Mouse (Mus musculus) hindbrain, postnatal 0 days (tissue): ENCODE results near the gene Nell1. TPM values are rescaled to one million over a fixed set of nuclear protein-coding genes. Genes with fewer than 3 reads are reported as not detected.

Source experiments
- ATAC-seq: fragments of 200-750 bp; cut with Nextera tagmentation; 2 replicates; pipeline ENCODE4 v1.8.0; 2017; ENCODE audit warnings: mild to moderate bottlenecking, moderate TSS enrichment, moderate library complexity
- DNase-seq: peaks from one replicate; pipeline ENCODE4 v3.0.0-alpha.2; 2015; ENCODE audit warnings: low spot score
- H3K27ac ChIP-seq: fragments of 300-500 bp; sonication (generic); 2 replicates; pipeline ENCODE4 v1.5.1; 2014; ENCODE audit warnings: mild to moderate bottlenecking
- H3K27me3 ChIP-seq: fragments of 300-500 bp; sonication (generic); 2 replicates; pipeline ENCODE4 v1.6.1; 2014; ENCODE audit warnings: low read length, mixed read lengths; ENCODE audit not compliant: insufficient read depth
- H3K36me3 ChIP-seq: fragments of 300-500 bp; sonication (generic); 2 replicates; pipeline ENCODE4 v1.6.1; 2014; ENCODE audit warnings: low read length, mixed read lengths; ENCODE audit not compliant: insufficient read depth
- H3K4me1 ChIP-seq: fragments of 300-500 bp; sonication (generic); 2 replicates; pipeline ENCODE4 v1.6.1; 2014; ENCODE audit warnings: antibody characterized with exemption, low read length, mixed read lengths; ENCODE audit not compliant: insufficient read depth
- H3K4me2 ChIP-seq: fragments of 300-500 bp; sonication (generic); 2 replicates; pipeline ENCODE4 v1.6.1; 2014; ENCODE audit warnings: low read depth, mild to moderate bottlenecking, low read length, moderate library complexity, mixed read lengths
- H3K4me3 ChIP-seq: fragments of 300-500 bp; sonication (generic); 2 replicates; pipeline ENCODE4 v1.5.1; 2014; ENCODE audit warnings: low read length
- H3K9ac ChIP-seq: fragments of 300-500 bp; sonication (generic); replicated peaks from 2 replicates; pipeline ENCODE4 v1.6.1; 2014; ENCODE audit warnings: mild to moderate bottlenecking, low read length, moderate library complexity, mixed read lengths
- H3K9me3 ChIP-seq: fragments of 300-500 bp; sonication (generic); 2 replicates; pipeline ENCODE4 v1.6.1; 2016; ENCODE audit warnings: low read length, mixed read lengths
- CTCF ChIP-seq: IDR thresholded peaks from 2 replicates; pipeline ENCODE4 v1.5.1; 2016; ENCODE audit warnings: antibody characterized with exemption, control low read depth, low read depth
- WGBS: fragments of 180-500 bp; shearing (Covaris S2); extraction: QIAGEN DNeasy Blood & Tissue Kit; methylation state at CpG from one replicate; pipeline ENCODE4 v1.1.7; 2014; 5-methylcytosine and 5-hydroxymethylcytosine counted together
- polyA plus RNA-seq: library from polyadenylated mRNA; unstranded; fragments of >200 nt; fragmentation: Nextera tagmentation; extraction: Ambion mirVana; gene quantifications from 2 replicates; pipeline ENCODE4 v1.2.1, GENCODE M21; 2015
- total RNA-seq: library from RNA; depleted of rRNA; stranded (reverse); fragments of >200 nt; gene quantifications from 2 replicates; pipeline ENCODE4 v1.2.3, GENCODE M21; 2014

The Nell1 gene
- total and polyA plus RNA-seq, 2 experiments from 2014 or later, result 37.8 to 66.4 TPM

DNA sequence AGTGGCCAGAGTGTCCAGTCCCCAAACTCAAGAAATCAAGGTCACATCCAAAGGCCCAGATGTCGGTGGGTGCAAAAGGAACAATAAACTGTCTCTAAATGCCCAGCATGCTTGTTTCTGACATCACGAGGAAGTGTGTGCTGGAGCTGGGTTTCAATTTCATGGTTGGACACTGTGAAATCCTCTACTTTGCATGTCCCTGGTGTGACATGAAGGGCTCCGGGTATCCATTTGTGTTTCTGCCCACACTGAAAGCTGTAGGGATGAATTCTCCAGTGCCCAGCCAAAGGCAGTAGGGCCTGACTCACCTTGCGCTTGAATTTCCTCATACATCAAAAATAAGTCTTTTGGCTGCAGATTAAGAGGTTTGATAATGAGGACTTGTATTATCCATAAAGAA, 266.5 kb downstream of the Nell1 start:
- DNase-seq (peak; percentile 8), ATAC-seq (0 out of 2 replicates have a peak, but pooled peaks have one; percentile 12)
- H3K4me1 ChIP-seq, result peaks cover 5% of the 10 kb centered on the region; the same call in 1 of the 2 replicates
- no peak overlapping the region for H3K4me3 ChIP-seq
- WGBS, result 46% methylated on average over 4 of the region's 4 CpGs
- no peaks in the 10 kb centered on the region for H3K36me3 ChIP-seq
- no peak for TF ChIP-seq CTCF
- H3K27ac ChIP-seq, result no peak overlapping the region
- no peaks in the 10 kb centered on the region for H3K27me3 ChIP-seq
- H3K4me2 ChIP-seq, result no peak overlapping the region
- H3K9ac ChIP-seq, result no peak overlapping the region
- H3K9me3 ChIP-seq, result no peaks in the 10 kb centered on the region

DNA sequence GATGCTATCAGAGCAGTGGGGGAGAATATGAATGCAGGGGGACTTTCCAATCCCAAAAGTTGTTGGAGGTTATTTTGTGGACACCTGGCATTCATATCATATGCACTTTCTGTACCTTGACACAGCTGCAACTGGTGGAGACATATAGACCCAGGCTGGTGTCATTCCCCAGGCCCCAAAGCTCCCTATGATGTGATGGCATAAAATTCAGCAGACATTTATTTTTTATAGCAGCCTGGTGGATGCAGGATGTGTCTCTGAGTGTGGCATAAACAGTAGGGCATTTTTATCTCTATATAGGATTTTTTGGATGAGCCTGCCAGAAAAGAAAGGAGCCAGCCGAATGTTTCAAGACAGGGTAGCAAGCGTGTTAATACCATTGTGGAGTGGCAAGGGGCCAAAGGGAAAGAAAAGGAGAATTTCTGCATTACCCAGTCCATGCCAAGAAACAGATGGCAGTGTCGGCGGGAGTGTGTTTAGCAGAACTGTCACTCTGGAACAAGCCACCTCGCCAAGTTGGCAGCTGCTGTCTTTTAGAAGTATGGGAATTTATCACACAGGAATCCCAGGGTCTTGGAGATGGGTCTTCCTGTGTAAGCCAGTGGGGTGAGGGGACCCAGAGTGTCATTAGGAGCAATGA, 267.1 kb downstream of the Nell1 start:
- DNase-seq (peak; percentile 93), ATAC-seq (peak; percentile 83)
- H3K4me3 ChIP-seq, result no peak overlapping the region
- H3K27me3 ChIP-seq, result no peaks in the 10 kb centered on the region
- 34% methylated on average over 5 of the region's 5 CpGs for WGBS
- H3K4me1 ChIP-seq, result peaks cover 5% of the 10 kb centered on the region; the same call in 1 of the 2 replicates
- H3K4me2 ChIP-seq, result no peak overlapping the region
- H3K27ac ChIP-seq, result no peak overlapping the region
- no peak overlapping the region for H3K9ac ChIP-seq
- H3K36me3 ChIP-seq, result no peaks in the 10 kb centered on the region
- no peaks in the 10 kb centered on the region for H3K9me3 ChIP-seq
- no peak for TF ChIP-seq CTCF

DNA sequence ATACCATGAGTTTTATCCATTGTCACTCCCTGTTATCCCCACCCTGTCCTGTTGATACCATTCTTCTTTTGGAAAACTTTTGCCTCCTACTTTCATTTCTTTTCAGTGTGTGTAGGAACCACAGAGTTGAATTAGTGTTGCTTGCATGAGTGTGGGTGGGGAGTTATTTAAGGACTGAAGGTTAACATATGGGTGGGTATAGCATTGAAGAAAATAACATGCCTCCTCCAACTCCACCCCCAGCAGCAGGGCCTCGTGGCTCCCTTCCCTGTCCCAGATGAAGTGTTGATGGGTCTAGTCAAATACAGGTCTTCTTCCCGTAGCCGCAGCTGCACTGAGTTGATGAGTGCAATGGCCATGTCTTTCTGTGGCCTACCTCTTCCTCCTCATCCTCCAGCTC, 278.5 kb downstream of the Nell1 start:
- Histone ChIP-seq H3K27me3 (no peaks in the 10 kb centered on the region), H3K4me2 (no peak overlapping the region), H3K9me3 (no peaks in the 10 kb centered on the region), H3K36me3 (no peaks in the 10 kb centered on the region), H3K4me3 (no peak overlapping the region), H3K27ac (no peak overlapping the region), H3K4me1 (no peaks in the 10 kb centered on the region), H3K9ac (no peak overlapping the region)
- WGBS, result 82% methylated on average over 3 of the region's 3 CpGs
- ATAC-seq (no peak), DNase-seq (no peak)
- no peak for TF ChIP-seq CTCF

DNA sequence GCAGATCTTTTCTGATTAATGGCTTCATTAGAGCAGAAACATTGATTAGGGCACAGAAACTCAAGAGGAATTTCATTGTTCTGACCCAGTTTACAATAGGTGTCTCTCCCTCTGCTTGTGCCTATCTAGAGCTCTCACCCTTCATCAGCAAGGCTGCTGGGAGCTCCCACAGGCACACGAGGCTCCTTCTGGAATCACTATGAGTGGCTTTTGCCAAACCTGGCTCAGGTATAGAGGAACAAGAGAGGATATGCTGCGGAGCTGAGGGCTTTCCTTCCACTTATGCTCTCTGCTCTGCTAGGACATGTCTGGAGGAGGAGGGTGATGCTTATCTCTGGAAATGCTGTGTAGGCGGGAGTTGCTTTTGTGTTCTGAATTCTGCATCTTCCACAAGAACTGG, 285.4 kb downstream of the Nell1 start:
- TF ChIP-seq CTCF, result no peak
- DNase-seq (no peak), ATAC-seq (no peak)
- Histone ChIP-seq H3K4me2 (no peak overlapping the region), H3K27ac (no peak overlapping the region), H3K9me3 (no peaks in the 10 kb centered on the region), H3K36me3 (no peaks in the 10 kb centered on the region), H3K27me3 (no peaks in the 10 kb centered on the region), H3K9ac (no peak overlapping the region), H3K4me1 (no peaks in the 10 kb centered on the region), H3K4me3 (no peak overlapping the region)
- WGBS, result 70% methylated on average over 3 of the region's 3 CpGs

DNA sequence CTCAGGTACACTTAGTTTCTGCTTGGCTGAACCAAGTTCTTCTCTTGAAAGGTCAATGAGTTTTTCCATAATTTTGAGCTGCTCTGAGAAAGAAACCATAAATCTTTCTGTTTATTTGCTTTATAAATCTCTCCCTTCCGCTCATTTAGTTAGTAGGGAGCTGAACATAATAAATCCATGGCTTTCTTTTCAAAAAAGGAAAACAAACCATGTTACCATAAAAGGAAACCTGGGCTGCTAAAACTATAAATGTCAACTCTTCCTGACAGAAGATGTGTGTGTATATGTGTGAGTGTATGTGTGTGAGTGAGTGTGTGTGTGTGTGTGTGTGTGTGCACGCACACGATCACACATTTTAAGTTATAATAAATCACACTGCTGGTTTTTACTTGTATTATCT, 320.8 kb downstream of the Nell1 start:
- H3K27ac ChIP-seq, result no peak overlapping the region
- DNase-seq (no peak), ATAC-seq (no peak)
- H3K9me3 ChIP-seq, result no peaks in the 10 kb centered on the region
- no peak for TF ChIP-seq CTCF
- no peaks in the 10 kb centered on the region for H3K27me3 ChIP-seq
- WGBS, result 87% methylated on average over 3 of the region's 3 CpGs
- H3K4me3 ChIP-seq, result no peak overlapping the region
- H3K4me2 ChIP-seq, result no peak overlapping the region
- no peak overlapping the region for H3K9ac ChIP-seq
- no peaks in the 10 kb centered on the region for H3K4me1 ChIP-seq
- no peaks in the 10 kb centered on the region for H3K36me3 ChIP-seq

DNA sequence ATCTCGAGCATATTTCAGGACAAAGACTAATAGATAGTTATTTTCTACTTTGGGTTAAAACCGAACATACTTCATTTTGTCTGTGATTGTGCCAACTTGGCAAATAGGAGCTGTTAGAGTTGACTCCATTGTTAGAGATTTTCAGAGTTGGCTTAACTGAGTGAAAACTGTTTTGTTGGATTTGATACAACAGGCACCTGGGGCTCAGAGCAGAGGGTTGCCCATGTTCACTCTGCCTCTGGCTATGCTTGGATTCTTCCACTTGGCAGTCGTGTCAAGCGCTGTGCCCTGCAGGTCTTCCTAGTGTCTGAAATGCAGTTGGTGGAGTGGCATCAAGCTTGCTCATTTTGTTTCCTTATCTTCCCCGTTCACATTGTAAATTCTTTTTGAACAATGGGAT, 363.6 kb downstream of the Nell1 start:
- no peak for ATAC-seq
- peak; percentile 53 for DNase-seq
- no peaks in the 10 kb centered on the region for H3K36me3 ChIP-seq
- H3K4me1 ChIP-seq, result no peaks in the 10 kb centered on the region
- no peak overlapping the region for H3K9ac ChIP-seq
- no peak for TF ChIP-seq CTCF
- H3K4me2 ChIP-seq, result no peak overlapping the region
- no peak overlapping the region for H3K4me3 ChIP-seq
- 56% methylated on average over 5 of the region's 5 CpGs for WGBS
- H3K9me3 ChIP-seq, result no peaks in the 10 kb centered on the region
- H3K27ac ChIP-seq, result no peak overlapping the region
- no peaks in the 10 kb centered on the region for H3K27me3 ChIP-seq

DNA sequence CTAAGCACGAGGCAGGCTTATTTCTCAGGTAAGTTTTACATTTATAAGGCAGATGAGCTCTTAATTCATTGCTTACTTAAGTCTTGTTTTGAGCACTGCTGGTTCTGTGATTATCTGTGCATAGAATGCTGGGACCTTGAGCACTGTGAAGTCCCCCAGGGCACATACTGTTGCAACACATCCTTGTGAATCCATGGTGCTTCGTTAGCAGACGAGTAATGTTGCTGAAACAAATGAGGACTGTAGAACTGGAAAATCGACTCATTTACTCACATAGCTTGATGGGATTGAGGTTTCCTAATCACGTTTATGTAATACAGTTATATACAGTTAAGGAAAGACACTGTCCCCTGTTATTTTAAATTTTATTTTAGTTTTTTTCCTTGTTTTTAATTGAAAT, 364.1 kb downstream of the Nell1 start:
- WGBS, result 60% methylated on average over 5 of the region's 5 CpGs
- Histone ChIP-seq H3K9me3 (no peaks in the 10 kb centered on the region), H3K36me3 (no peaks in the 10 kb centered on the region), H3K4me1 (no peaks in the 10 kb centered on the region), H3K4me2 (no peak overlapping the region), H3K27me3 (no peaks in the 10 kb centered on the region), H3K9ac (no peak overlapping the region), H3K27ac (no peak overlapping the region), H3K4me3 (no peak overlapping the region)
- no peak for TF ChIP-seq CTCF
- ATAC-seq (no peak), DNase-seq (no peak)
